Mouse (Mus musculus) urinary bladder, postnatal 14 days (tissue): ENCODE data around the gene Gm28539.
A peak's percentile ranks its signal among the peaks of the same experiment; 100 is the strongest.
"Not testable (repeated sequence)": the region's sequence is repeated elsewhere in the genome, so short reads cannot be mapped to it uniquely, and the experiment has no call there.

ENCODE experiments used
- DNase-seq: peaks from one replicate; pipeline ENCODE4 v3.0.0; 2021; ENCODE audit warnings: low spot score

Gm28539 gene

GRCm38 (mm10) chr16:18849521-18850190, 13.3 kb downstream of the Gm28539 start:
- DNase-seq = not testable (repeated sequence)

- no peak for DNase-seq
Measured at GRCm38 (mm10) chr16:18858551-18858950, 22.2 kb downstream of the Gm28539 start.

- peak; percentile 9 for DNase-seq
Measured at GRCm38 (mm10) chr16:18860186-18860585, 23.8 kb downstream of the Gm28539 start.

- not testable (repeated sequence) for DNase-seq
Measured at GRCm38 (mm10) chr16:18870495-18870894, 34.1 kb downstream of the Gm28539 start.

- DNase-seq = no peak
Measured at GRCm38 (mm10) chr16:18876091-18876441, 39.7 kb downstream of the Gm28539 start.

GRCm38 (mm10) chr16:18876442-18877308, 40.3 kb downstream of the Gm28539 start, which contains the start of the genes Mrpl40 and Hira:
Gene Mrpl40 (minus strand): TSS chr16:18876862.
Gene Hira (plus strand): TSS chr16:18877037.
- peak; percentile 95 for DNase-seq

- peak; percentile 48 for DNase-seq
Measured at GRCm38 (mm10) chr16:18877386-18878090, 41.2 kb downstream of the Gm28539 start.

GRCm38 (mm10) chr16:18878091-18878720, 41.8 kb downstream of the Gm28539 start:
- no peak for DNase-seq

GRCm38 (mm10) chr16:18884044-18884443, 47.7 kb downstream of the Gm28539 start:
- DNase-seq = no peak

- no peak for DNase-seq
Measured at GRCm38 (mm10) chr16:18893840-18894372, 57.5 kb downstream of the Gm28539 start.

- DNase-seq = no peak
Measured at GRCm38 (mm10) chr16:18895249-18895648, 58.9 kb downstream of the Gm28539 start.

- peak; percentile 4 for DNase-seq
Measured at GRCm38 (mm10) chr16:18896429-18896828, 60.0 kb downstream of the Gm28539 start.

- no peak for DNase-seq
Measured at GRCm38 (mm10) chr16:18905648-18906047, 69.3 kb downstream of the Gm28539 start.

GRCm38 (mm10) chr16:18916064-18916463, 79.7 kb downstream of the Gm28539 start:
- no peak for DNase-seq

- DNase-seq = no peak
Measured at GRCm38 (mm10) chr16:18921771-18922170, 85.4 kb downstream of the Gm28539 start.

- no peak for DNase-seq
Measured at GRCm38 (mm10) chr16:18927963-18928362, 91.6 kb downstream of the Gm28539 start.

GRCm38 (mm10) chr16:18938321-18939082, 102.1 kb downstream of the Gm28539 start:
- DNase-seq = no peak

- no peak for DNase-seq
Measured at GRCm38 (mm10) chr16:18943906-18944305, 107.5 kb downstream of the Gm28539 start.

GRCm38 (mm10) chr16:18948941-18949340, 112.6 kb downstream of the Gm28539 start:
- no peak for DNase-seq

- DNase-seq = no peak
Measured at GRCm38 (mm10) chr16:18950351-18950750, 114.0 kb downstream of the Gm28539 start.

- DNase-seq = no peak
Measured at GRCm38 (mm10) chr16:18952813-18953212, 116.4 kb downstream of the Gm28539 start.
